In genomic region chr11:117810401-117811046, GRCm38 (mm10) we compare ENCODE assay signal across 8 mouse cellular contexts. TPM values are rescaled to one million over a fixed set of nuclear protein-coding genes. Genes with fewer than 3 reads are reported as not detected.
DNase-seq lines count a peak whose midpoint lies in the region; ATAC-seq and TF ChIP-seq lines count a peak whose summit lies in the region.

No protein-coding gene starts in this region.

- peak; percentile 89 for DNase-seq in 416B (ENCODE audit: low read depth)
- peak; percentile 86 for DNase-seq in adrenal gland, adult 18-20 months (ENCODE audit: low spot score in 2 of 2)
- peak; percentile 94 for DNase-seq in liver, postnatal 0 days

- H3K4me3 ChIP-seq in embryonic fibroblast, embryonic 13.5 days (ENCODE audit: insufficient read depth, low read length), result peak overlapping the region; percentile 59
- H3K4me3 ChIP-seq in heart, embryonic 12.5 days, result peak overlapping the region; percentile 67
- H3K4me3 ChIP-seq in kidney, embryonic 16.5 days (ENCODE audit: low read length), result peak overlapping the region; percentile 73
- peak overlapping the region; percentile 96 for H3K4me3 ChIP-seq in liver, postnatal 0 days (ENCODE audit: low read depth, low read length)
- H3K4me3 ChIP-seq in neural tube, embryonic 12.5 days, result peak overlapping the region; percentile 66
- peak overlapping the region; percentile 89 for H3K4me3 ChIP-seq in stomach, embryonic 16.5 days (replicated peaks; ENCODE audit: low read length)

- ATAC-seq in heart, embryonic 12.5 days (ENCODE audit: insufficient number of reproducible peaks, low FRiP score), result peak; percentile 83
- ATAC-seq in kidney, embryonic 16.5 days (ENCODE audit: low FRiP score, low TSS enrichment), result peak; percentile 88
- peak; percentile 85 for ATAC-seq in liver, postnatal 0 days
- ATAC-seq in neural tube, embryonic 12.5 days (ENCODE audit: low FRiP score, low read depth), result peak; percentile 84
- ATAC-seq in stomach, embryonic 16.5 days (ENCODE audit: insufficient read depth, low FRiP score), result peak; percentile 88

- peak; percentile 51 for TF ChIP-seq POLR2A in embryonic fibroblast, embryonic 13.5 days (IDR thresholded peaks at IDR 0.05; ENCODE audit: low read depth, low read length)

- peak; percentile 16; the same call in 1 of the 2 replicates for TF ChIP-seq CTCF in embryonic fibroblast, embryonic 13.5 days (IDR thresholded peaks at IDR 0.05; ENCODE audit: borderline replicate concordance, insufficient read depth, low read length)
- peak; percentile 75 for TF ChIP-seq CTCF in liver, postnatal 0 days (IDR thresholded peaks at IDR 0.05; ENCODE audit: low read depth)

- H3K4me1 ChIP-seq in embryonic fibroblast, embryonic 13.5 days (ENCODE audit: control insufficient read depth, insufficient read depth, low read length), result 0 out of 2 replicates have a peak, but pooled peaks cover 2% of the 10 kb centered on the region
- H3K4me1 ChIP-seq in heart, embryonic 12.5 days (replicated peaks), result peaks cover 34% of the 10 kb centered on the region
- H3K4me1 ChIP-seq in kidney, embryonic 16.5 days (ENCODE audit: insufficient read depth, low read length), result peaks cover 17% of the 10 kb centered on the region
- peaks cover 22% of the 10 kb centered on the region for H3K4me1 ChIP-seq in liver, postnatal 0 days (ENCODE audit: insufficient read depth)
- H3K4me1 ChIP-seq in neural tube, embryonic 12.5 days, result peaks cover 18% of the 10 kb centered on the region
- peaks cover 14% of the 10 kb centered on the region for H3K4me1 ChIP-seq in stomach, embryonic 16.5 days (ENCODE audit: control insufficient read depth, insufficient read depth, low read length)

- WGBS in heart, embryonic 12.5 days, result under 1% methylated on average over 21 of the region's 21 CpGs
- WGBS in kidney, embryonic 16.5 days, result under 1% methylated on average over 21 of the region's 21 CpGs
- WGBS in liver, postnatal 0 days (ENCODE audit: insufficient replicate concordance), result under 1% methylated on average over 21 of the region's 21 CpGs
- WGBS in neural tube, embryonic 12.5 days, result under 1% methylated on average over 21 of the region's 21 CpGs
- WGBS in stomach, embryonic 16.5 days, result under 1% methylated on average over 21 of the region's 21 CpGs

- peaks cover 38% of the 10 kb centered on the region for H3K36me3 ChIP-seq in heart, embryonic 12.5 days
- peaks cover 31% of the 10 kb centered on the region for H3K36me3 ChIP-seq in kidney, embryonic 16.5 days (ENCODE audit: insufficient read depth, low read length)
- peaks cover 51% of the 10 kb centered on the region for H3K36me3 ChIP-seq in liver, postnatal 0 days (replicated peaks; ENCODE audit: insufficient read depth, low read length)
- peaks cover 22% of the 10 kb centered on the region for H3K36me3 ChIP-seq in neural tube, embryonic 12.5 days
- H3K36me3 ChIP-seq in stomach, embryonic 16.5 days (ENCODE audit: control insufficient read depth, insufficient read depth, low read length), result peaks cover 8% of the 10 kb centered on the region; the same call in 1 of the 2 replicates

- peaks cover 3% of the 10 kb centered on the region; the same call in 1 of the 2 replicates for H3K27me3 ChIP-seq in heart, embryonic 12.5 days (replicated peaks)
- H3K27me3 ChIP-seq in kidney, embryonic 16.5 days (ENCODE audit: insufficient read depth, low read length), result no peaks in the 10 kb centered on the region
- H3K27me3 ChIP-seq in liver, postnatal 0 days (ENCODE audit: insufficient read depth, low read length), result no peaks in the 10 kb centered on the region
- H3K27me3 ChIP-seq in neural tube, embryonic 12.5 days (replicated peaks), result peaks cover 9% of the 10 kb centered on the region; the same call in 1 of the 2 replicates
- H3K27me3 ChIP-seq in stomach, embryonic 16.5 days (ENCODE audit: control insufficient read depth, insufficient read depth, low read length), result no peaks in the 10 kb centered on the region

- no peaks in the 10 kb centered on the region for H3K9me3 ChIP-seq in heart, embryonic 12.5 days (replicated peaks)
- no peaks in the 10 kb centered on the region for H3K9me3 ChIP-seq in kidney, embryonic 16.5 days (ENCODE audit: low read length)
- H3K9me3 ChIP-seq in liver, postnatal 0 days (ENCODE audit: low read length), result no peaks in the 10 kb centered on the region
- H3K9me3 ChIP-seq in neural tube, embryonic 12.5 days, result no peaks in the 10 kb centered on the region
- H3K9me3 ChIP-seq in stomach, embryonic 16.5 days (replicated peaks; ENCODE audit: control insufficient read depth, low read length), result no peaks in the 10 kb centered on the region

- peak overlapping the region; percentile 32; the same call in 1 of the 2 replicates for H3K27ac ChIP-seq in embryonic fibroblast, embryonic 13.5 days (ENCODE audit: insufficient read depth, low read length)
- H3K27ac ChIP-seq in heart, embryonic 12.5 days (ENCODE audit: poor library complexity, severe bottlenecking), result peak overlapping the region; percentile 24
- H3K27ac ChIP-seq in kidney, embryonic 16.5 days (ENCODE audit: low read length), result peak overlapping the region; percentile 80
- H3K27ac ChIP-seq in liver, postnatal 0 days (ENCODE audit: low read depth), result peak overlapping the region; percentile 92
- no peak overlapping the region for H3K27ac ChIP-seq in neural tube, embryonic 12.5 days
- H3K27ac ChIP-seq in stomach, embryonic 16.5 days (ENCODE audit: low read length), result peak overlapping the region; percentile 89

- peak overlapping the region; percentile 95 for H3K4me2 ChIP-seq in heart, embryonic 12.5 days
- peak overlapping the region; percentile 97 for H3K4me2 ChIP-seq in kidney, embryonic 16.5 days (replicated peaks; ENCODE audit: low read depth, low read length)
- H3K4me2 ChIP-seq in liver, postnatal 0 days (ENCODE audit: low read depth, low read length), result peak overlapping the region; percentile 99
- H3K4me2 ChIP-seq in neural tube, embryonic 12.5 days (replicated peaks), result peak overlapping the region; percentile 98
- peak overlapping the region; percentile 97 for H3K4me2 ChIP-seq in stomach, embryonic 16.5 days (ENCODE audit: low read depth, low read length)

- TF ChIP-seq EP300 in liver, postnatal 0 days (IDR thresholded peaks at IDR 0.05; ENCODE audit: low read depth), result no peak

- peak overlapping the region; percentile 77 for H3K9ac ChIP-seq in heart, embryonic 12.5 days
- peak overlapping the region; percentile 88 for H3K9ac ChIP-seq in kidney, embryonic 16.5 days (replicated peaks; ENCODE audit: low read length)
- peak overlapping the region; percentile 95 for H3K9ac ChIP-seq in liver, postnatal 0 days (replicated peaks)
- H3K9ac ChIP-seq in neural tube, embryonic 12.5 days, result peak overlapping the region; percentile 54
- peak overlapping the region; percentile 89 for H3K9ac ChIP-seq in stomach, embryonic 16.5 days (ENCODE audit: low read length)

RNA-seq across cellular contexts. Expression of gene Gm20708, which starts 1.1 kb away (rescaled TPM):
- under 1 TPM in 1 of 2 experiments, not detected in 1; 0.80 TPM for total RNA-seq in adrenal gland, adult 18-20 months (2021)
- 0.49 TPM in 1 of 2 replicates, not detected in the other for polyA plus RNA-seq in embryonic fibroblast, embryonic 13.5 days (2011; ENCODE audit: insufficient read length, low read depth, missing spikeins)
- polyA plus RNA-seq in heart, embryonic 12.5 days (2016; fragmentation: Nextera tagmentation; extraction: Ambion mirVana), result 0.78 and 0.82 TPM in 2 replicates
- polyA plus RNA-seq in kidney, embryonic 16.5 days (2015; fragmentation: Nextera tagmentation; extraction: Ambion mirVana), result 0.26 and 0.44 TPM in 2 replicates
- polyA plus RNA-seq in liver, postnatal 0 days (2015; fragmentation: Nextera tagmentation; extraction: Ambion mirVana), result 0.33 and 0.48 TPM in 2 replicates
- polyA plus RNA-seq in neural tube, embryonic 12.5 days (2016; fragmentation: Nextera tagmentation; extraction: Ambion mirVana), result 0.70 TPM in 1 of 2 replicates, not detected in the other
- 0.16 and 0.68 TPM in 2 replicates for polyA plus RNA-seq in stomach, embryonic 16.5 days (2015; fragmentation: Nextera tagmentation; extraction: Ambion mirVana)

RNA-seq across cellular contexts. Expression of gene Syngr2, which starts 1.1 kb away (rescaled TPM):
- total RNA-seq in adrenal gland, adult 18-20 months (2021), result 100 to 1,000 TPM in 1 of 2 experiments, 10 to 100 TPM in 1; 65.4 to 101 TPM
- 66.9 and 68.6 TPM in 2 replicates for polyA plus RNA-seq in embryonic fibroblast, embryonic 13.5 days (2011; ENCODE audit: insufficient read length, low read depth, missing spikeins)
- 68.9 and 69.3 TPM in 2 replicates for polyA plus RNA-seq in heart, embryonic 12.5 days (2016; fragmentation: Nextera tagmentation; extraction: Ambion mirVana)
- polyA plus RNA-seq in kidney, embryonic 16.5 days (2015; fragmentation: Nextera tagmentation; extraction: Ambion mirVana), result 93.2 and 106 TPM in 2 replicates
- 60.6 and 62.2 TPM in 2 replicates for polyA plus RNA-seq in liver, postnatal 0 days (2015; fragmentation: Nextera tagmentation; extraction: Ambion mirVana)
- polyA plus RNA-seq in neural tube, embryonic 12.5 days (2016; fragmentation: Nextera tagmentation; extraction: Ambion mirVana), result 19.0 and 19.4 TPM in 2 replicates
- polyA plus RNA-seq in stomach, embryonic 16.5 days (2015; fragmentation: Nextera tagmentation; extraction: Ambion mirVana), result 129 and 157 TPM in 2 replicates

RNA-seq across cellular contexts. Expression of gene 6030468B19Rik, which starts 13.1 kb away (rescaled TPM):
- not detected for total RNA-seq in adrenal gland, adult 18-20 months (2021)
- not detected in 2 replicates for polyA plus RNA-seq in embryonic fibroblast, embryonic 13.5 days (2011; ENCODE audit: insufficient read length, low read depth, missing spikeins)
- polyA plus RNA-seq in heart, embryonic 12.5 days (2016; fragmentation: Nextera tagmentation; extraction: Ambion mirVana), result 0.71 and 1.7 TPM in 2 replicates
- 0.33 and 0.54 TPM in 2 replicates for polyA plus RNA-seq in kidney, embryonic 16.5 days (2015; fragmentation: Nextera tagmentation; extraction: Ambion mirVana)
- 32.7 and 33.8 TPM in 2 replicates for polyA plus RNA-seq in liver, postnatal 0 days (2015; fragmentation: Nextera tagmentation; extraction: Ambion mirVana)
- 0.42 TPM in 1 of 2 replicates, not detected in the other for polyA plus RNA-seq in neural tube, embryonic 12.5 days (2016; fragmentation: Nextera tagmentation; extraction: Ambion mirVana)
- 2.5 and 4.7 TPM in 2 replicates for polyA plus RNA-seq in stomach, embryonic 16.5 days (2015; fragmentation: Nextera tagmentation; extraction: Ambion mirVana)

RNA-seq across cellular contexts. Expression of gene Afmid, which starts 15.2 kb away (rescaled TPM):
- 1 to 10 TPM; 4.7 to 6.1 TPM for total RNA-seq in adrenal gland, adult 18-20 months (2021)
- polyA plus RNA-seq in embryonic fibroblast, embryonic 13.5 days (2011; ENCODE audit: insufficient read length, low read depth, missing spikeins), result 5.6 and 6.4 TPM in 2 replicates
- 10.5 and 13.5 TPM in 2 replicates for polyA plus RNA-seq in heart, embryonic 12.5 days (2016; fragmentation: Nextera tagmentation; extraction: Ambion mirVana)
- 5.8 and 6.1 TPM in 2 replicates for polyA plus RNA-seq in kidney, embryonic 16.5 days (2015; fragmentation: Nextera tagmentation; extraction: Ambion mirVana)
- polyA plus RNA-seq in liver, postnatal 0 days (2015; fragmentation: Nextera tagmentation; extraction: Ambion mirVana), result 32.9 and 34.4 TPM in 2 replicates
- 3.4 and 4.0 TPM in 2 replicates for polyA plus RNA-seq in neural tube, embryonic 12.5 days (2016; fragmentation: Nextera tagmentation; extraction: Ambion mirVana)
- 6.8 and 8.5 TPM in 2 replicates for polyA plus RNA-seq in stomach, embryonic 16.5 days (2015; fragmentation: Nextera tagmentation; extraction: Ambion mirVana)

RNA-seq across cellular contexts. Expression of gene Tk1, which starts 15.4 kb away (rescaled TPM):
- total RNA-seq in adrenal gland, adult 18-20 months (2021), result 1 to 10 TPM; 2.2 to 3.8 TPM
- polyA plus RNA-seq in embryonic fibroblast, embryonic 13.5 days (2011; ENCODE audit: insufficient read length, low read depth, missing spikeins), result 48.4 and 61.9 TPM in 2 replicates
- 101 and 105 TPM in 2 replicates for polyA plus RNA-seq in heart, embryonic 12.5 days (2016; fragmentation: Nextera tagmentation; extraction: Ambion mirVana)
- 128 and 136 TPM in 2 replicates for polyA plus RNA-seq in kidney, embryonic 16.5 days (2015; fragmentation: Nextera tagmentation; extraction: Ambion mirVana)
- polyA plus RNA-seq in liver, postnatal 0 days (2015; fragmentation: Nextera tagmentation; extraction: Ambion mirVana), result 96.8 and 101 TPM in 2 replicates
- 53.8 and 54.4 TPM in 2 replicates for polyA plus RNA-seq in neural tube, embryonic 12.5 days (2016; fragmentation: Nextera tagmentation; extraction: Ambion mirVana)
- 120 and 128 TPM in 2 replicates for polyA plus RNA-seq in stomach, embryonic 16.5 days (2015; fragmentation: Nextera tagmentation; extraction: Ambion mirVana)
